Comparison of ENCODE assay signal across 20 mouse cellular contexts in the genomic region with DNA sequence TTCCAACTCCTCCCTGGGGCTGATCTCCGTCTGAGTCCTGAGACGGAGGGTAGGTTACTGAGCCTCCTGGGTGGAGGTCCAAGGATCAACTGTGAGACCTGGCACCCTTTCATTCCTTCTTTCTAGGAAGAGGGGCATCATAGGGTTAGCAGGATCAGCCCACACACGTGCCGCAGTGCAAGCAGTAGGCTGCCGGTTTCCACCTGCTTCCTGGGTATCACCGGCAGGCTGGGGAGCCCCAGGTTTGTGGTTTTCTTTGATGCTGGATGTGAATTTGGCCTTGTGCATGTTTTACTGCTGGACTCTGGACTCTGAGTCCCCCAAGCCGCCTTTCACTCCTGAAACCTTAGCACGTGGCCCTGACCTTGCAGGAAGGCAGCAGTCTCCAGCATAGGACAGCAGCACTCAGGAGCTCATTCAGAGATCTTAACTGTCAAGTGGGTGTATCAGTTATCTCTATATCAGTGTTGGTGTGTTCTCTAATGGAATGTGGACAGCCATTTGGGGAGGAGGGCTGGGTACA. TPM values are rescaled to one million over a fixed set of nuclear protein-coding genes. Genes with fewer than 3 reads are reported as not detected.
DNase-seq lines count a peak whose midpoint lies in the region; ATAC-seq and TF ChIP-seq lines count a peak whose summit lies in the region.
"Had no signal": no experiment of that assay in that cellular context is flagged by ENCODE, and none has a peak within 500 bp of the region (broad histone marks: within the 10 kb centered on the region; RNA-seq: fewer than 3 reads in every experiment).

No protein-coding gene starts in this region.

- no peak overlapping the region for H3K27ac ChIP-seq in intestine, postnatal 0 days (ENCODE audit: low read depth, low read length)
- no peak overlapping the region for H3K27ac ChIP-seq in liver, embryonic 12.5 days
- H3K27ac ChIP-seq: embryonic facial prominence, embryonic 10.5 days; forebrain, embryonic 13.5 days; heart, adult 2 months; heart, embryonic 15.5 days; hindbrain, embryonic 13.5 days had no signal

- H3K4me2 ChIP-seq in intestine, postnatal 0 days (replicated peaks; ENCODE audit: low read depth) = no peak overlapping the region
- H3K4me2 ChIP-seq in liver, embryonic 12.5 days = no peak overlapping the region
- H3K4me2 ChIP-seq: forebrain, embryonic 13.5 days; heart, embryonic 11.5 days; heart, embryonic 15.5 days; hindbrain, embryonic 13.5 days had no signal

- peak; percentile 36; the same call in 1 of the 2 replicates for ATAC-seq in intestine, postnatal 0 days
- ATAC-seq in liver, embryonic 12.5 days = no peak
- ATAC-seq: forebrain, embryonic 13.5 days; forebrain, postnatal 0 days had no signal

- no peak overlapping the region for H3K9ac ChIP-seq in intestine, postnatal 0 days (ENCODE audit: low read depth, low read length)
- no peak overlapping the region for H3K9ac ChIP-seq in liver, embryonic 12.5 days
- H3K9ac ChIP-seq: forebrain, embryonic 13.5 days; forebrain, postnatal 0 days; heart, embryonic 15.5 days; hindbrain, embryonic 13.5 days had no signal

- 48% methylated on average over 8 of the region's 8 CpGs for WGBS in intestine, postnatal 0 days
- 86% methylated on average over 8 of the region's 8 CpGs for WGBS in liver, embryonic 12.5 days (ENCODE audit: insufficient replicate concordance)

- no peak overlapping the region for H3K4me3 ChIP-seq in intestine, postnatal 0 days (ENCODE audit: low read depth, low read length)
- H3K4me3 ChIP-seq in liver, embryonic 12.5 days = no peak overlapping the region
- H3K4me3 ChIP-seq: embryonic facial prominence, embryonic 10.5 days; forebrain, embryonic 13.5 days; heart, adult 2 months; heart, embryonic 15.5 days; hindbrain, embryonic 13.5 days had no signal

- no peaks in the 10 kb centered on the region for H3K9me3 ChIP-seq in intestine, postnatal 0 days (ENCODE audit: control insufficient read depth)
- no peaks in the 10 kb centered on the region for H3K9me3 ChIP-seq in liver, embryonic 12.5 days (replicated peaks)
- H3K9me3 ChIP-seq: embryonic facial prominence, embryonic 10.5 days; forebrain, embryonic 13.5 days; G1E; heart, embryonic 15.5 days; hindbrain, embryonic 13.5 days had no signal

- peaks cover 54% of the 10 kb centered on the region for H3K36me3 ChIP-seq in intestine, postnatal 0 days (ENCODE audit: control insufficient read depth, insufficient read depth)
- H3K36me3 ChIP-seq in liver, embryonic 12.5 days = peaks cover 68% of the 10 kb centered on the region

- DNase-seq in kidney, adult 18-20 months = peak; percentile 29
- no peak for DNase-seq in kidney, postnatal 10 days
- DNase-seq in kidney, postnatal 25 days = peak; percentile 20 to 57
- DNase-seq in kidney, postnatal 4 days = no peak
- DNase-seq in thymus, postnatal 4 days = no peak
- DNase-seq: cerebellum, adult 2 months; cerebellum, postnatal 10 days; forebrain, postnatal 0 days; gastrocnemius, postnatal 14 days; heart, adult 2 months; heart, postnatal 14 days had no signal

- H3K4me1 ChIP-seq in intestine, postnatal 0 days (replicated peaks; ENCODE audit: control insufficient read depth, insufficient read depth, low read length) = no peaks in the 10 kb centered on the region
- no peaks in the 10 kb centered on the region for H3K4me1 ChIP-seq in liver, embryonic 12.5 days
- H3K4me1 ChIP-seq: forebrain, embryonic 13.5 days; heart, embryonic 15.5 days; hindbrain, embryonic 13.5 days had no signal

- TF ChIP-seq CTCF in intestine, postnatal 0 days (IDR thresholded peaks at IDR 0.05; ENCODE audit: low read depth) = no peak

- H3K27me3 ChIP-seq in intestine, postnatal 0 days (replicated peaks; ENCODE audit: control insufficient read depth, insufficient read depth, low read length) = no peaks in the 10 kb centered on the region
- H3K27me3 ChIP-seq in liver, embryonic 12.5 days (replicated peaks) = no peaks in the 10 kb centered on the region
- H3K27me3 ChIP-seq: CH12.LX; forebrain, embryonic 13.5 days; heart, embryonic 15.5 days; hindbrain, embryonic 13.5 days had no signal

RNA-seq across cellular contexts. Expression of a gene that starts 13.6 kb away (rescaled TPM):
- polyA plus RNA-seq in intestine, postnatal 0 days (2015; fragmentation: Nextera tagmentation; extraction: Ambion mirVana) = 20.8 and 22.1 TPM in 2 replicates
- polyA plus RNA-seq in liver, embryonic 12.5 days (2016; fragmentation: Nextera tagmentation; extraction: Ambion mirVana) = 108 and 109 TPM in 2 replicates

Comparison
In these comparisons a context has a peak if more than half of its experiments do, and no peak if none do; other contexts are left out.
1. DNase-seq: peak in kidney, adult 18-20 months (single experiment) and kidney, postnatal 25 days (2 of 2); none in kidney, postnatal 10 days (single experiment), kidney, postnatal 4 days (0 of 2) and thymus, postnatal 4 days (single experiment).